Mouse (Mus musculus) hindbrain, embryonic 13.5 days (tissue): ENCODE data around the gene Csgalnact2. TPM values are rescaled to one million over a fixed set of nuclear protein-coding genes. Genes with fewer than 3 reads are reported as not detected.

ENCODE experiments used
- ATAC-seq: fragments of 200-750 bp; cut with Nextera tagmentation; 2 replicates; pipeline ENCODE4 v1.8.0; 2017; ENCODE audit warnings: moderate TSS enrichment; ENCODE audit not compliant: low FRiP score
- H3K27ac ChIP-seq: fragments of 300-500 bp; sonication (generic); 2 replicates; pipeline ENCODE4 v1.5.1; 2015; ENCODE audit warnings: inconsistent platforms, mild to moderate bottlenecking, moderate library complexity
- H3K27me3 ChIP-seq: fragments of 300-500 bp; sonication (generic); 2 replicates; pipeline ENCODE4 v1.6.1; 2015; ENCODE audit warnings: mild to moderate bottlenecking, inconsistent platforms
- H3K36me3 ChIP-seq: fragments of 300-500 bp; sonication (generic); 2 replicates; pipeline ENCODE4 v1.6.1; 2015; ENCODE audit warnings: mild to moderate bottlenecking, inconsistent platforms
- H3K4me1 ChIP-seq: fragments of 300-500 bp; sonication (generic); replicated peaks from 2 replicates; pipeline ENCODE4 v1.6.1; 2015; ENCODE audit warnings: inconsistent platforms
- H3K4me2 ChIP-seq: fragments of 300-500 bp; sonication (generic); 2 replicates; pipeline ENCODE4 v1.6.1; 2015; ENCODE audit warnings: inconsistent platforms, mild to moderate bottlenecking, moderate library complexity
- H3K4me3 ChIP-seq: fragments of 300-500 bp; sonication (generic); 2 replicates; pipeline ENCODE4 v1.5.1; 2015; ENCODE audit warnings: mild to moderate bottlenecking, inconsistent platforms
- H3K9ac ChIP-seq: fragments of 300-500 bp; sonication (generic); 2 replicates; pipeline ENCODE4 v1.6.1; 2015; ENCODE audit warnings: mild to moderate bottlenecking, inconsistent platforms
- H3K9me3 ChIP-seq: fragments of 300-500 bp; sonication (generic); 2 replicates; pipeline ENCODE4 v1.6.1; 2016; ENCODE audit warnings: inconsistent platforms
- WGBS: fragments of 180-500 bp; shearing (Covaris S2); methylation state at CpG from one replicate; pipeline ENCODE4 v1.1.7; 2015; 5-methylcytosine and 5-hydroxymethylcytosine counted together
- polyA plus RNA-seq: library from polyadenylated mRNA; unstranded; fragments of >200 nt; fragmentation: Nextera tagmentation; extraction: Ambion mirVana; gene quantifications from 2 replicates; pipeline ENCODE4 v1.2.1, GENCODE M21; 2015

The Csgalnact2 gene
- polyA plus RNA-seq, 1 experiment from 2014 or later = 9.5 TPM

- no peak for ATAC-seq
- H3K4me3 ChIP-seq = no peak overlapping the region
- no peak overlapping the region for H3K9ac ChIP-seq
- H3K27ac ChIP-seq = no peak overlapping the region
- no peaks in the 10 kb centered on the region for H3K4me1 ChIP-seq
- H3K4me2 ChIP-seq = no peak overlapping the region
- no peaks in the 10 kb centered on the region for H3K27me3 ChIP-seq
- no peaks in the 10 kb centered on the region for H3K36me3 ChIP-seq
- 93% methylated on average over 9 of the region's 9 CpGs for WGBS
- no peaks in the 10 kb centered on the region for H3K9me3 ChIP-seq
Observed at GRCm38 (mm10) chr6:118167013-118167412, 28.1 kb upstream of the Csgalnact2 start.

- H3K27ac ChIP-seq = no peak overlapping the region
- WGBS = 93% methylated on average over 1 of the region's 1 CpGs
- no peak overlapping the region for H3K9ac ChIP-seq
- no peak overlapping the region for H3K4me3 ChIP-seq
- no peak overlapping the region for H3K4me2 ChIP-seq
- no peaks in the 10 kb centered on the region for H3K27me3 ChIP-seq
- no peaks in the 10 kb centered on the region for H3K36me3 ChIP-seq
- H3K4me1 ChIP-seq = no peaks in the 10 kb centered on the region
- H3K9me3 ChIP-seq = no peaks in the 10 kb centered on the region
- no peak for ATAC-seq
Observed at GRCm38 (mm10) chr6:118165516-118165915, 26.6 kb upstream of the Csgalnact2 start.

GRCm38 (mm10) chr6:118164691-118165090 is 25.8 kb upstream of the Csgalnact2 start:
- 78% methylated on average over 8 of the region's 8 CpGs for WGBS
- Histone ChIP-seq H3K9me3 (no peaks in the 10 kb centered on the region), H3K4me1 (no peaks in the 10 kb centered on the region), H3K4me3 (no peak overlapping the region), H3K9ac (no peak overlapping the region), H3K4me2 (no peak overlapping the region), H3K27ac (no peak overlapping the region), H3K36me3 (no peaks in the 10 kb centered on the region), H3K27me3 (no peaks in the 10 kb centered on the region)
- no peak for ATAC-seq

- H3K4me3 ChIP-seq = no peak overlapping the region
Observed at GRCm38 (mm10) chr6:118163086-118163485, 24.1 kb upstream of the Csgalnact2 start.

GRCm38 (mm10) chr6:118162457-118163082 is 23.6 kb upstream of the Csgalnact2 start:
- Histone ChIP-seq H3K4me1 (no peaks in the 10 kb centered on the region), H3K9ac (no peak overlapping the region), H3K4me2 (no peak overlapping the region), H3K27ac (no peak overlapping the region), H3K9me3 (no peaks in the 10 kb centered on the region), H3K27me3 (no peaks in the 10 kb centered on the region), H3K36me3 (no peaks in the 10 kb centered on the region), H3K4me3 (no peak overlapping the region)
- 92% methylated on average over 12 of the region's 12 CpGs for WGBS
- ATAC-seq = no peak

More at GRCm38 (mm10) chr6:118163086-118163485, 24.1 kb upstream of the Csgalnact2 start:
- no peak for ATAC-seq
- no peak overlapping the region for H3K9ac ChIP-seq
- H3K4me1 ChIP-seq = no peaks in the 10 kb centered on the region
- H3K9me3 ChIP-seq = no peaks in the 10 kb centered on the region
- 93% methylated on average over 2 of the region's 2 CpGs for WGBS
- H3K27ac ChIP-seq = no peak overlapping the region
- H3K4me2 ChIP-seq = no peak overlapping the region
- no peaks in the 10 kb centered on the region for H3K27me3 ChIP-seq
- H3K36me3 ChIP-seq = no peaks in the 10 kb centered on the region

GRCm38 (mm10) chr6:118153091-118153490 is 14.2 kb upstream of the Csgalnact2 start:
- H3K9ac ChIP-seq = no peak overlapping the region
- H3K27ac ChIP-seq = no peak overlapping the region
- H3K9me3 ChIP-seq = no peaks in the 10 kb centered on the region
- no peaks in the 10 kb centered on the region for H3K36me3 ChIP-seq
- no peaks in the 10 kb centered on the region for H3K4me1 ChIP-seq
- no peak overlapping the region for H3K4me3 ChIP-seq
- no peak overlapping the region for H3K4me2 ChIP-seq
- H3K27me3 ChIP-seq = no peaks in the 10 kb centered on the region
- no peak for ATAC-seq
- WGBS = 65% methylated on average over 5 of the region's 5 CpGs

GRCm38 (mm10) chr6:118150988-118151387 is 12.0 kb upstream of the Csgalnact2 start:
- 85% methylated on average over 8 of the region's 8 CpGs for WGBS
- ATAC-seq = no peak
- Histone ChIP-seq H3K4me2 (no peak overlapping the region), H3K27ac (no peak overlapping the region), H3K9me3 (no peaks in the 10 kb centered on the region), H3K27me3 (no peaks in the 10 kb centered on the region), H3K36me3 (no peaks in the 10 kb centered on the region), H3K9ac (no peak overlapping the region), H3K4me3 (no peak overlapping the region), H3K4me1 (no peaks in the 10 kb centered on the region)

GRCm38 (mm10) chr6:118150538-118150937 is 11.6 kb upstream of the Csgalnact2 start:
- Histone ChIP-seq H3K9me3 (no peaks in the 10 kb centered on the region), H3K4me3 (no peak overlapping the region), H3K27ac (no peak overlapping the region), H3K36me3 (no peaks in the 10 kb centered on the region), H3K4me2 (no peak overlapping the region), H3K4me1 (no peaks in the 10 kb centered on the region), H3K9ac (no peak overlapping the region), H3K27me3 (no peaks in the 10 kb centered on the region)
- ATAC-seq = no peak
- 83% methylated on average over 2 of the region's 2 CpGs for WGBS

GRCm38 (mm10) chr6:118150128-118150527 is 11.2 kb upstream of the Csgalnact2 start:
- WGBS = 81% methylated on average over 4 of the region's 4 CpGs
- Histone ChIP-seq H3K36me3 (no peaks in the 10 kb centered on the region), H3K27ac (no peak overlapping the region), H3K4me3 (no peak overlapping the region), H3K27me3 (no peaks in the 10 kb centered on the region), H3K4me2 (no peak overlapping the region), H3K4me1 (no peaks in the 10 kb centered on the region), H3K9ac (no peak overlapping the region), H3K9me3 (no peaks in the 10 kb centered on the region)
- ATAC-seq = no peak

- no peaks in the 10 kb centered on the region for H3K27me3 ChIP-seq
- 87% methylated on average over 6 of the region's 6 CpGs for WGBS
- no peaks in the 10 kb centered on the region for H3K36me3 ChIP-seq
- H3K9me3 ChIP-seq = no peaks in the 10 kb centered on the region
- no peak for ATAC-seq
- no peak overlapping the region for H3K4me2 ChIP-seq
- peaks cover 5% of the 10 kb centered on the region for H3K4me1 ChIP-seq
- no peak overlapping the region for H3K27ac ChIP-seq
- no peak overlapping the region for H3K4me3 ChIP-seq
- H3K9ac ChIP-seq = no peak overlapping the region
Observed at GRCm38 (mm10) chr6:118140961-118141360, 2.0 kb upstream of the Csgalnact2 start.

- Histone ChIP-seq H3K9me3 (no peaks in the 10 kb centered on the region), H3K4me1 (peaks cover 5% of the 10 kb centered on the region), H3K36me3 (no peaks in the 10 kb centered on the region), H3K4me3 (no peak overlapping the region), H3K27ac (no peak overlapping the region), H3K27me3 (no peaks in the 10 kb centered on the region), H3K9ac (no peak overlapping the region), H3K4me2 (no peak overlapping the region)
- 84% methylated on average over 2 of the region's 2 CpGs for WGBS
- no peak for ATAC-seq
Observed at GRCm38 (mm10) chr6:118137148-118137547, 1.8 kb downstream of the Csgalnact2 start.

- Histone ChIP-seq H3K4me3 (no peak overlapping the region), H3K4me1 (peaks cover 5% of the 10 kb centered on the region), H3K27ac (no peak overlapping the region), H3K4me2 (no peak overlapping the region), H3K9me3 (no peaks in the 10 kb centered on the region), H3K27me3 (no peaks in the 10 kb centered on the region), H3K36me3 (no peaks in the 10 kb centered on the region), H3K9ac (no peak overlapping the region)
- no peak for ATAC-seq
- 93% methylated on average over 1 of the region's 1 CpGs for WGBS
Observed at GRCm38 (mm10) chr6:118134461-118134860, 4.5 kb downstream of the Csgalnact2 start.

- Histone ChIP-seq H3K36me3 (peaks cover 3% of the 10 kb centered on the region; the same call in 1 of the 2 replicates), H3K4me2 (no peak overlapping the region), H3K9me3 (no peaks in the 10 kb centered on the region), H3K4me3 (no peak overlapping the region), H3K27ac (no peak overlapping the region), H3K9ac (no peak overlapping the region), H3K4me1 (no peaks in the 10 kb centered on the region), H3K27me3 (no peaks in the 10 kb centered on the region)
- ATAC-seq = no peak
- WGBS = 84% methylated on average over 2 of the region's 2 CpGs
Observed at GRCm38 (mm10) chr6:118130022-118130421, 8.9 kb downstream of the Csgalnact2 start.
